Mouse (Mus musculus) right cerebral cortex, adult 2 months (tissue): ENCODE measurements around the gene Tlr13.

Source experiments
- DNase-seq, 2 experiments: peaks; one replicate each; pipeline ENCODE4 v3.0.0; 2021 to 2022; ENCODE audit warnings: low spot score in 2 of 2

Gene Tlr13

GRCm38 (mm10) chrX:106142936-106143335 is at the start of gene Tlr13:
Tlr13 (plus strand) TSS chrX:106143204.
- no peak for DNase-seq

DNA sequence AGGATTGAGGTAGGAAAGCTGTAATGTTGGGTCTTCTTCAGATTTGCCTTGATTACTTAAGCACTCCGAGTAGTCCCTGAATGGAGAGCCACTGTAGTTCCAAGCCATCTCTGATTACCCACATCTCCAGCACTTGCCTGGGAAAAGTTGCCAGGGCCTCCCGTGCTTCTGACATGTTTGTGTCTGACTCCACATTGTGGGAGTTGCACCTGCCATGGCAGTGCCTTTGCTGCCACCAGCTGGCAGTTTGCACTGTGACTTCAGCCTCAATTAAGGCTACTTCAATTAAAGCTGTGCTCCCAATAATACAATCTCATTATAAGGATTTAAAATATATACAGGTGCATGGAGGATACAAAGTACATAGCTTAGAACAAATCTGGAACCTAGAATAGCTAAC is 37.5 kb upstream of the Tlr13 start:
- DNase-seq = peak; percentile 3 to 11

DNA sequence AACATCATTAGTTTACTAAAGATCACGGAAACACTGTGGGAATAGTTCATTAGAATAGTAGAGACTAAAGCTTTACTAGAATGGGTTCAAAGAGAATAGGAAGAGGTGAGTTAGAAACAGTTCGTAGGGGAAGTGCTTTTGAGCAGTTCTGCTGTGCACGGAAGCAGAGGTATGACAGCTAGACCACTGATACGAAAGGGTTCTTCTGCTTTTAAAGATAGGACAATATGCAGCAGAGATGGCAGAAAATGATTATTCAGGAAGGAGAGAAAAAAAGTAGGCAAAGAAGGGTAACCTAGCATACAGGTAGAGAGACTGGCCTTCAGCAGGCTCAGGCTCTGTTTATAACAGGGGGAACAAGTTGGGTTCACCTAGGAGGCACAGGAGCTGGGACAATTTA is 29.1 kb upstream of the Tlr13 start:
- no peak for DNase-seq

GRCm38 (mm10) chrX:106114674-106115073 is 28.3 kb upstream of the Tlr13 start:
- no peak for DNase-seq

DNA sequence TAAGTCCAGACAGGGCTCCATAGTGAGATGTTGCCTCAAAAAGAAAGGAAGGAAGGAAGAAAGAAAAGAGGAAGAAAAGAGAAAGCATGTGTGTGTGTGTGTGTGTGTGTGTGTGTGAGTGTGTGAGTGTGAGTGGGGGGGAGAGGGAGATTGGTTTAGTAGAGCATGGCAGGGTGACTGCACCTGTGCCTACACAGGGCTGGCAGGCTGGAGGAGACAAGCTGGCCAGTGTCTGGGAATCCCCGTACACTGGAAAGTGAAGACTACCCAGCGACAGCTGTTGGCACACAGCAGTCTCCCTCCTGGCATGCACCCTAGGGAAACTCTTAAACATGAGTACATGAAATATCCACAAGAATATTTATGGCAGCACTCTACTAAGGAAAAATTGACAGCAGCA is 20.2 kb upstream of the Tlr13 start:
- DNase-seq = no peak

DNA sequence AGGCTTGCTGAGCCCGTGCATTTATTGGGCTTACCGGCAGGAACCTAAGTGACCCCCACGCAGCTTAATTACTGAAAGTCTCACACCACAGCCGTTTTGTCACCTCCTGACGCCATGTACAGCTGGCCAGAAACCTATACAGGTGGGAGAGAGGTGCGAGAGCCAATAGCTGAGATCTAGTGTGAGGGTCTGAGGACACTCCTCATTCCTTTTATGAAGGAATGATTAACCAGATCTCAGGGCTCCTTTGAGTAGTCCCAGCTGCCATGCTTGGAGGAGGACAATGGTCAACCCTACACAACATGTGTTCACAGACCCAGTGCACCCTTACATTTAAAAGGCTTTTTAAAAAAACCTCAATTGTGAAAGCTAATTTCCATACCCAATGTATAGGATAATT is 14.7 kb upstream of the Tlr13 start:
- DNase-seq = no peak

GRCm38 (mm10) chrX:106129877-106130276 is 13.1 kb upstream of the Tlr13 start:
- no peak for DNase-seq

GRCm38 (mm10) chrX:106134916-106135315 is 8.1 kb upstream of the Tlr13 start:
- no peak for DNase-seq

DNA sequence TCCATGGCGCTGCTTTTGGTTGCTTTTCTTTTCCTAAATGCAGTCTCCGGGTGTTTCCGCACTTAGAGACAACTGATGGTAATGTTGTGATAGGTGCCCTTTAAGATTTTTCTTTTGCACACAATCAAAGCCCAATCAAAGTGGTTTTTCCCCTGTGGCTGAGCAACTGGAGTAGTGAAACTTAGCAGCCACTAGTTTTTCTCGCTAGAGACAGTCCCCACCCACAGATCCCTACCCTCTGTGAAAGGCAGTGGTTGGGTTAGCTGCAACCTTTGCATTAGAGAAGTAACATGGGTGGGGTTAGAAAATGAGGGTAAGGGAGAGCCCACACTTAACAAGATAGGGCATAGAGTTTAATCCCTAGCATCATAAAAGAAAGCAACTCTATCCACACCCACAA is 7.5 kb upstream of the Tlr13 start:
- DNase-seq = no peak

DNA sequence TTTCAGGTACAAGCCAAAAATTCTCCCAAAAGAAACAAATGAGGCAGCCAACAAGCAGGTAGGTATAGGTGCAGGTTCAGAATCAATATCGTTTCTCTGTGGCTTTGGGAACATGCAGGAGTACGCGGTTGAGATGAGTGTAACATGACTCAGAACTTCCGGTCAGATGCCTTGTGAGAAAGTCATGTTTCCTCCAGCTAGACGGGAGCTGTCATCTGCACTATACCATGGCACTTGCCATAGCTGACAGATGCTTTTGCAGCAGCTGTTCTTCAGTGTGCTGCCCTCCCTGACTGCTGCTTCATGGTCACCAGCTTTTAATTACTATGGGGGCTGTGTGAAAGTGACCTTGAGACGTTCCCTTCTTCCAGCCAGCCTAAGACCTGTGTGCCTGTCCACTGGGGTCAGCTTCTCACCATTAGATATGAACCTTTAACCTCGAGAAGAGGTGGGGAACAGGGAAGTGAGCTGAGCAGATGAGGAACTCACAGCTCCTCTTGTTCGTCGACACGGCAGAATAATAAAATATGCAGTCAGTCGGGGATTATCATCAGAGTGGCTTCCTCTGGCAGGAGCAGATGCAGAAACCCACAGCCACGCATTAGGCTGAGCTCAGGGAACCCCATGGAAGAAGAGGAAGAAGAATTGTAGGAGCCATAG is 7.0 kb upstream of the Tlr13 start:
- no peak for DNase-seq

DNA sequence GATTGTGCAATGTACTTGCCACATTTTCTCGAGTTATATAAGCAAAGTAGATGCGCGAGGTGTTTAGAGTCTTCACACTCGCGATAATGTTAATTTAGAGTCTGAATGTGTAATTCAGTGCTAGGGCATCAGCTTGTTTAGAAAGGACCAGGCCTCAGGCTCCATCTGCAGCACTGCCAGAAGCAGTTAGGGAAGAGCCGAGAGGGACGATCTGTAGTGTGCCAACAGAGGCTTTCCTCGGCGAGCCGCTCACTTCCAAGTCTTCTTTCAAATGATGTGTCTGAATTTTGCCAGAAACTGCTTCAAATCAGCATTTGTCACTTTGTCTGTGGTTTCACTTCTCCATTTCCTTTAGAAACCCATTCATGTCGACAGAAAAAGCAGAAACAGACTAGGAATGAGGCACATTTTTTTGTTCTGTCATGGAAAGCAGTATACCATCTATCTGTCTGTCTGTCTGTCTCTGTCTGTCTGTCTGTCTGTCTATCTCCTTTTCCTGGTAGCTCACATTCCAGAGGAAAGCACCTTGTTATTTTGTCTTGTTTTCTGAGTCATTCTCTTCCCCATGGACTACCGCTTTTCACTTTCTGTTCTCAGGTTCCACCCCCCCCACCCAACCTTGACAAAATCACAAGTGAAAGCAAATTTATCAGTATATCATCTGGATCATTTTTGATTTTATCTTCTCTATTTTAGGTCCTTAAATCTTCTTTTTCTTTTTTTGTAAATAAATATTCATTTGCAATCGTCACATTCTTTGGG is 3.5 kb upstream of the Tlr13 start:
- DNase-seq = peak in 1 of 2 experiments; percentile 15

DNA sequence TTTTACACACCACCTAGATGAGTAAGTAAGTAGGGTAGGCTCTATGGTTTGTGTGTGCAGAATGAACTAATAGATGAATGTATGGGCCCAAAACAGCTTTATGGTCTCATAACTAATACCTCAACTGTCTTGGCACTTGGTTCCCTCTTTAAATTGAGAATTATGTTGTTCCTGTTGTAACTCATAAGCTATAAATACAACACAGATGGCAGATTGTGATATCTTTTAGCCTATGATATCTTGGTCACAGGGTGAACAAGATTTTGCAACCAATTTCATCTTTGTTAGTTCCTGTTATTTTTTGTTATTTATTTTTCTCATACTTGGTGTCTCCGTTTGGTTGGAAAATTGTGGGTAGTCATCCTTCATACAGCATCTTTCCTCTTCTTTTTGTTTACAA is 5.2 kb downstream of the Tlr13 start:
- no peak for DNase-seq

DNA sequence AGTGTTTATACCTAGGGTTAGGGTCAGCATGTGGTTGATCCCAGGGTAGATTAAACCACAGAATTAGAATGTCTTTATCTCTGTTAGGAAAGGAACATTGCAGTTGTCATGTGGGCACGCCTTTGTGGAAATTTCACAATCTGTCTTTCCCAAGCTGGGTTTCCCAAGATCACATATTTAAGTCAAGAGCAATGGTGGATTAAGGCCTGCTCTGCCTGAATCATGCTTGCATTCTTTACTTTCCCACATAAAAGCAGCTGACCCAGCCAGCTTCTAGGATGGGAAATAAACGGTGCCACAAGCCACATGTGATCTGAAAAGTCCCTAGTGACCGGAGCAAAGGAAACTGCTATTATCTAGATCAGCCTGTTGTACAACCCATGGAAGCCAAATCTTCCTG is 6.5 kb downstream of the Tlr13 start:
- no peak for DNase-seq

GRCm38 (mm10) chrX:106154180-106154586 is 11.2 kb downstream of the Tlr13 start:
- DNase-seq = no peak

- DNase-seq = no peak
These were observed 12.9 kb downstream of the Tlr13 start for GRCm38 (mm10) chrX:106155892-106156291.

- no peak for DNase-seq
These were observed 21.0 kb downstream of the Tlr13 start for GRCm38 (mm10) chrX:106163995-106164394.

DNA sequence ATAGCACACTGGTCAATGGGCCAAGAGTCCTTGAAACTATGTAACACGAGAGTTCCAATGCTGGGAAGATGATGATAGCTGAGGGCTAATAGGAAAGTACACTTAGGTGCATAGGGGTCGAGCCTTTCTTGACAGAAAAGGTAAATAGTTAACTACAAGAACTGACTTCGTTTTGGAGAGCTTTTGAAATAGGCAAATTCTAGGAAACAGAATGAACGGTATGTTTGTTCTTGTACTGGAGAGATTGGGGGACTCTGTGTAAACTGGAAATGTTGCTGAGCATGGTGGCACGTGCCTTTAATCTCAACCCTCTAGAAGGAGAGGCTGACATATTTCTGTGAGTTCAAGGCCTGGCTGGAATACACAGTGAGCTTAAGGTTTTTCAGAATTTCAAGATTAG is 21.6 kb downstream of the Tlr13 start:
- DNase-seq = no peak

GRCm38 (mm10) chrX:106165089-106165488 is 22.1 kb downstream of the Tlr13 start:
- DNase-seq = peak in 1 of 2 experiments; percentile 1

GRCm38 (mm10) chrX:106171106-106171852 is 28.3 kb downstream of the Tlr13 start:
- peak; percentile 74 to 77 for DNase-seq

DNA sequence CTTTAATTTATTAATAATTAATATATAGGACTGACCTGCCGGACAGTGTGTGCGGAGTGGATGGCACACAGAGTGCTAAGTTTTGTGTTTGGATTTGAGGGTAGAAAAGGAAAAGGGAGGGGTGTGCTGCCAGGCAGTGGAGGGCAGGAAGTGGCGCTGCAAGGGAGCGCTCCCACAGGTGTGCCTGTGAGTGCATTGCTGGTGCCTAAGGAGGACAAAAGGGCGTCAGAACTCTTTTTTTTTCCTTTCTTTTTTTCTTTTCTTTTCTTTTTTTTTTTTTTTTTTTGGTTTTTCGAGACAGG is 28.8 kb downstream of the Tlr13 start:
- DNase-seq = no peak

DNA sequence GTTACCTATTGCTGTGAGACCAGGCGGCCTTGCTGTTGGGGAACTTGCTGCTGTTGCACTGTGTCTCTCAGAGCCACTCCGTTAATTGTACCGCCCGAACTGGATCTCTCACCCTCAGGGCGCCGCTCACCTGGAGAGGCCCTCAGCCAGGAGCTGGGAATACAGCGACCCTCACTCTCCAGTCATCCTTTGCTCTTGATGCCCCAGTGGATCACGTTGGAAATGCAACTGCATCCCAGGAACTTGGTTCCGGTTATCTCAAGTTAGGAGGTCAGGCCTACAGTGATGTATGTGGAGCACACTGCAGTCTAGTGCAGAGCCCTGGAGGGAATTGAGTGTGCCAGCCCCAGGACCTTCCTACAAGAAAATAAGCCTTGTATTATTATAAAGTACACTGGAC is 33.3 kb downstream of the Tlr13 start:
- no peak for DNase-seq

DNA sequence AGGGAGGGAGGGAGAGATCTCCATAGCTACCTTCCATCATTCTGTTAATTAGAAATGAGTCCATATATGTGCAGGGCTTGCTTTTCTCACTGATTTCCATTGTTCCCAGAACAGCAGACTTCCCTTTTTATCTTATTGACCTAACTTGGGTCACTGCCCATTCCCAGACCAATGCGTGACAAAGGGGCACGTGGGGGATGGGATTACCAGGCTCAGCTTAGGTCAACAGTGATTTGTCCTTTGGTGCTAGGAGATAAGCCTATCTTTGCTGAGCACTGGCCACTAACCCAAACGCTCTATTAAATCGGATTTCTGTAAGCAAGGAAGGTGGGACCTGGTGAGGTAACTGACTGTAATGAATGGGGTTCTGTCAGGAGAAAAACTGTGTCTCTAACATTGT is 41.3 kb downstream of the Tlr13 start:
- DNase-seq = no peak

- no peak for DNase-seq
These were observed 42.7 kb downstream of the Tlr13 start for GRCm38 (mm10) chrX:106185706-106186105.
